Mouse (Mus musculus) colon, adult 2 months (tissue): ENCODE results near the gene Slc6a13. TPM values are rescaled to one million over a fixed set of nuclear protein-coding genes. Genes with fewer than 3 reads are reported as not detected.

ENCODE experiments used
- polyA plus RNA-seq: library from polyadenylated mRNA; depleted of rRNA; stranded (reverse); fragments of >200 nt; gene quantifications from 2 replicates; pipeline ENCODE4 v1.2.3, GENCODE M21; 2012; rRNA removed

Gene Slc6a13
- 0.38 and 0.45 TPM in 2 replicates for polyA plus RNA-seq

GRCm38 (mm10) chr6:121299954-121300353 lies at the start of gene Slc6a13:
TSS of gene Slc6a13 (plus strand) at chr6:121300227.

GRCm38 (mm10) chr6:121343026-121343770 lies 43.2 kb downstream of the Slc6a13 start, which contains the start of gene Slc6a12:
TSS of gene Slc6a12 (plus strand) at chr6:121343076.

Other genes with a start within 250 kb of the Slc6a13 start
- gene Mical3, start 169.2 kb upstream of the Slc6a13 start, polyA plus RNA-seq, result 14.9 and 16.8 TPM in 2 replicates
- gene Pex26, start 116.6 kb upstream of the Slc6a13 start, polyA plus RNA-seq, result 24.6 and 27.8 TPM in 2 replicates
- 0.07 and 0.15 TPM in 2 replicates for gene Tuba8, start 89.5 kb upstream of the Slc6a13 start, polyA plus RNA-seq
- 0.90 and 2.0 TPM in 2 replicates for gene Usp18, start 54.3 kb upstream of the Slc6a13 start, polyA plus RNA-seq
- 0.95 and 1.3 TPM in 2 replicates for gene Slc6a12, start 42.8 kb downstream of the Slc6a13 start, polyA plus RNA-seq
- gene Iqsec3, start 173.5 kb downstream of the Slc6a13 start, polyA plus RNA-seq, result 0.77 and 1.0 TPM in 2 replicates